Mouse (Mus musculus) heart, adult 18-20 months (tissue): ENCODE results near the gene Spata2l. TPM values are rescaled to one million over a fixed set of nuclear protein-coding genes. Genes with fewer than 3 reads are reported as not detected.
"Not testable (repeated sequence)": the region's sequence is repeated elsewhere in the genome, so short reads cannot be mapped to it uniquely, and the experiment has no call there.

Experiments used
- DNase-seq, 2 experiments: peaks; one replicate each; pipeline ENCODE4 v3.0.0; 2021 to 2022; ENCODE audit warnings: mixed read lengths in 1 of 2
- total RNA-seq, 2 experiments: library from RNA; stranded (reverse); gene quantifications; 2 replicates each; pipeline ENCODE4 v1.2.3; 2021

Gene Spata2l
- total RNA-seq, 2 experiments from 2014 or later: 7.0 to 7.9 TPM

DNA sequence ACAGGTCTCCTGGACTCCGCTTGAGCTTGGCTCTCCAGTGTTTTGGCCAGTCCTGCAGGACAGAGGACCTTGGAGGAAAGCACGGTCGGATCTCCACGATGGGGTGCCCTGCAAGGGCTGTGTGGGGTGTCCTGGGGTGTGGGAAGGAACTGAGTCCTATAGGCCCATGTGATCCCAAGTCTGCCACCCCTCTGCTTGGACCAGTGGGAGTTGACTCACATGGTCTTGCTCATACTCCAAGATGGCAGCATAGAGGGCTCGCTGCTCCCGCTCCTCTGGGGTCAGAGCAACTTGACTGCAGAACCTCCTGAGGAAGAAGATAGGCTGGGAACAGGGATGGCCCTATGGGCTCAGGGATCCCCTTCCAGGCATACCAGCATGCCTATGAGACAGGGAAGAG is 11.7 kb upstream of the Spata2l start:
- DNase-seq: no peak

DNA sequence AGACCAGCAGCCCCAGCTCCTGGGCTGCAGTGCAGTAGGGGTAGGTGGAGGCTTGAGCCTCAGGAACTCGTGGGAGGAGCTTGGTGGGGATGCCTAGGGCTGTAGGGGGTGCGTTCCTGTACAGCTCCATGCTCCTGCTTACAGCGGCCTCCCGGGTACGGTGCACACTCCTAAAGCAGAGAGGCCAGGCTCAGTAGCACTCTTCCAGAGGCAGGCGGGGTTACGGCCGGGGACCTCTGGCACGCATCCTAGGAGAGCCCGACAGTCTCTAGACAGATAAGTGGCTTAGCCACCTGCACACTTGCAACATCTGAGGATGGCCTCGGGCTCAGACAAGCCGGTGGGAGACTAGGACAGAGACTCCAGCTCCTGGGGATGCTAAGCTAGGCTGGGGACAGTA is 9.5 kb upstream of the Spata2l start:
- DNase-seq: no peak

DNA sequence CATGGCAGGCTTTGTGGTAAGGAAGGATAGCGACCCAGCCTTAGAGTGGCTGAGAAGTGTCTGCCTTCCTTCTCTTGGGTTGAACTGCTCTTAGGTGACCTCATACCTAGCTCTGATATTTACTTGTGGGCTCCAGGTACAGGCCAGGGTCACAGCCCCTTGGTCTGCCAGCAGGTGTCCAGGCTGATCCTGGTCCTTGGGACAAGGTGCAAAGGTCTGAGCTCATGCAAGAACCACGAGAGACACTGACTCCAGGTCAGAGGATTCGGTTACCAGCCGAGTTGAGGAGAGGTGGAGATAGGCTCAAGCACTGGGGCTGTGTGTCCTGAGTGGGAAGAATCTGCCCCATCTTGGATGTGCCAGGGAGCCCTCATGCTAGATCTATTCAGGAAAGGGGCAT is 8.3 kb upstream of the Spata2l start:
- DNase-seq: no peak

DNA sequence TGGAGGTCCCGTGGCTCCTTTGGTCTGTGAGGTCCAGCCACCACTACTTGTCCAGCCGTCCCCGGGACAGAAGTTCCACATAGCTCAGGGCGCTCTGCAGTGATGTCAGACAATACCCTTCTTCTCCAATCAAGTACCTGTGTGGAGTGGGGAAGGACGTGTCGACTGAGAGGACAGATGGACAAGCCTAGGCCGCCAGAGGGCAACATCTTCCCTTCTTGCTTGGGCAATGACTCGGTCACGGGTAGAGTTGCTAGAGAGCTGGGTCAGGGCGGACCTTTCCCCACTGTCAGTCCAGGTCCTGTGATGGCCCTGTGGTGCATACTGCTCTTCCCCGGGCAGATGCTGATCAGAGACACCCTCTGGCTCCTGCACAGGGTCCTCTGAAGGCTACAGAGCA is 7.0 kb upstream of the Spata2l start:
- no peak for DNase-seq

DNA sequence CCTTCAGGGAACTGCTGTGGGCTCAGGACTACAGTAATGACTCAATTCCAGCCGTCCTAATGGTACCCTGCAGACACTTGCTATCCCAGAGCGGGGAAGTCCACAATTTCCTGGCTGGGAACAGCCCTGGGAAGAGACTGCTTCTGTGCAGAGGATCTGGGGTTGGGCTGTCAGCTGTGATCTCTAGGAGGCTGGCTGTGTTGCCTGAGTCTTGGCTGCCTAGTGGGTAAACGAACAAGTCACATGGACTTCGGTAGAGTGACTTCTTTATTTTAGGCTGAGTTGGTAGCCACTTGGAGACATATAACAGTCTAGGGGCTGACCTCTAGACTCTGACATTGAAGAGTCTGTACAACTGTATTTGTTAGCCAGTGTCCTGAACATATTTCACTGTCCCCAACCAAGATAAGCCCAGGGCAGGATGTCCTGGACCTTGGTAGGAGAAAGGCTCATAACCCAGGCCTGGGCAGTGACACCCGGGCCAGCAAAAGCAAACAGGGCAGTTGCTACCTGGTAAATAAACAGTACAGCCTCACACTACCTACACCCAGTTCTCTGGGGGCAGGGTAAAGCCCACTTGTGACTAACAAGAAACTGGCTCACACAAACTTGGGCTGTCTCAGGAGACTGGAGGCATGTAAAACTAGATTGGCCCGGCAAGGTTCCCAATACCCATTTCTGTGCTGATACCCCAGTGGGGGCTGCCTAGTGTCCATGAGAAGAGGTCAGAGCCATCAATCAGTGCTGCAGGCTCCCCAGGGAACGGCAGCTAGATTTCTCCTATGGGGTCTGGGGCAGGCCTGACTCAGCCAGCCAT is 6.3 kb upstream of the Spata2l start:
- peak; percentile 26 to 50 for DNase-seq

DNA sequence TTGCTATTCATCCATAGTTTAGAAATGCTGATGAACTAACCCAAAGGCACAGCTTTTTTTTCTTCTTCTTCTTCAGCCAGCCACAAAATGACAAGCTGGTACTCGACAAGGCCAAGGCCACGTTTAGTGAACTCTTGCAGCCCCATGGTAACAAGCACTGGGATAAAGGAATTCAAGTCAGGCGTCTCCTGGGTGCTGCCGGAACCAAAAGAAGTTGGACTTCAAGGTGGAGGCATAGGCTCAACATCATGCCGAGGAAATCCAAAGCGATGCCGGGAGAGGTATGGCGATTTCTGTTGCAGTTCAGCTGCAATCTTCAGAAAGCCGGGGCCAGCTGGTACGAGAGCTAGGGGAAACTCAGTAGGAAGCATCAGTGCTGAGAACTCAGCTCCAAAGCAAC is 3.4 kb upstream of the Spata2l start:
- no peak for DNase-seq

DNA sequence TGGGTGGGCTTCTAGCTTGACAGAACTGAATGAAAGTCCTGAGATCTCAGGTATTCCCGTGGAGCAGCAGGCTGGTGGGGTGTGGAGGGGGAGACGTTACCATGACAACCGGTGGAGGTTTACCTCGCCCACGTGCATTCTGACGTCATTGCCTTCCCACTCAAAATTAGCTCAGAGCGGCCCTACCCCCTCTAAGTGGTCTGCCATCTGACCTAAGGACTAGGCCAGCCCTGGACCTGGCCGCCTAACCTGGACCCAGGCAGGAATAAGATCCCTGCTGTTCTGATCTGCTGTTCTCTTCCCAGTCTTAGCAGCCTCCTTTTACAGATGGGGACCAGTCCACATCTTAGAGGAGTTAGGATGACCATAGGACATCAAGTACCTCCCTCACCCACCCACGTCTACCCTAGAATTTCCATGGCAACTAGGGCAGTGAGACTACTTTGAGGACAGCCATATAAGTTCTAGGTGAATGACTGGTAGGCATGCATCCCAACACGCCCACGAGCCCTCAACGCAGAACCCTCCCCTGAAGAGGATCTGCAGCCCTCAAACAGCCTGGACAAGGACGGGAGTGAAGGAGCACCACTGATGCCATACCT is 1.0 kb downstream of the Spata2l start:
- DNase-seq: peak in 1 of 2 experiments; percentile 21

DNA sequence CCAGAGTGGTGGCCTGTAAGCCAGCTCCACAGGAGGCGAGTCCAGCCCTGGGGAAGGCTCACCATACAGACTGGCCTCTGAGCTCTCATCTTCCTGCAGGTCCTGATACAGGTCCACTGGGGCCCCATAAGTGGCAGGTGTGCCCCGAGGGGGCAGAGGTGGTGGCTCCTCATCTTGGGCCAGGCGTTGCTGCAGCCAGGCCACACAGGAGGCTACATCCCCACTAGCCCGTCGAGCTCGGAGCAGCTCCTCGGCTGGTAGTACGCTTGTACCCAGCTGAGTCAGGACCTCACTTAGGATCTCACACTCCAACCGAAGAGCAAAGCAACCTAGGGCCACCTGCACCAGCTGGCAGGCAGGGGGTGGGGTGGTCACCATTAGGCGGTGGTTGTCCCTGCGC is 2.3 kb downstream of the Spata2l start:
- DNase-seq: no peak

DNA sequence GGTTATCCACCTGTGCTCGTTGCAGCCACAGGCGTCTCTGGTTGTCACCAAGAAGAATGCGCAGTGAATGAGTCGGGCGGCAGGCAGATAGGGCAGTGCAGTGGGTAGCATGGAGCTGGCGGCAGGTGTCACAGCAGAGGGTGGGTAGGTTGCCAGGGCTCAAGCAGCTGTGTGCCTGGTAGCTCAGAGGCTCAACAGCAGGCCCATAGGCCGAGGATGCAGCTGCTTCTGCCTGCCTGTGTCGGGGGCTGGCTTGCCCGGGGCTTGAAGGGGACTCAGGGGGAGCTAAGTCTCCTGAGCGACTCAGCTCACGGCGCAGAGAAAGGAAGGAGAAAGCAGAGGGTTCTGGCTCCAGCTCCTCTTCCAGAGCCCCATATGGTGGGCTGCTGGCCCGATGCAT is 2.7 kb downstream of the Spata2l start:
- no peak for DNase-seq

DNA sequence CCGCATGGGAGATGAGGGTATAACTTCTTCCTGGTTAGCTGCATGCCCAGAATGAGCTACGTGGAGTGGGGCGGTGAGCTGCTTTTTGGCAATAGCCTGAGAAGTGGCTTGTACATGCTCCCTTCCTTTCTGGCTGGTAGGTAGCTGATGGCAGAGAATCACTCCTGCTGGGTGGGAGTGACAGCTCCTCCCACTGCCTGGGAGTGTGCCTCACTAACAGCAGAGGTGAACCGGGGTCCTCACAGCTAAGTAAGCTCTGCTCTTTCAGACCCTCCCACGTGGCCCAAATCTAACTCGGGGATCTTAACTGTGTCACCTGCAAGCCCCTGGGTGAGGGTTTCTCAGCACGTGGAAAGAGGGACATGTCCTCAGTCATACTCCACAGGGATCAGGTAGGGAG is 3.5 kb downstream of the Spata2l start:
- no peak for DNase-seq

DNA sequence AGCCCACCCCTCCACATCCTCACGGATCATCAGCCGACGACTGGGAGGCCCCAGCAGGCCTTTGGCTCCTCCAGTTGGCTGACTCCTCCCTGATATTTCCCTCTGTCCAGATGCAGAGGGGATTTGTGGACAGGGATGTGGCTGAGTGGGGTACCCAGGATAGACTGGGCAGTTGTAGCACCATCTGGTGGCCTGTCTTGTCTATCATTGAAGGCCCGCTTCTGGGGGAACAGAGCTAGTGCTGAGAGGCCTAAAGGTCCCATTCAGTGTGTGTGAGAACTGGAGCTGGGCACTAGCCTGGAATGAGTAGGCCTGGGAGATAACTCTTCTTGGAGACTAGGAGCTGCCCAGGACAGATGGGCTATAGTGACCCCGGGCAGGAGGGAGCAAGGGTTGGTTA is 4.3 kb downstream of the Spata2l start:
- DNase-seq: peak in 1 of 2 experiments; percentile 28

DNA sequence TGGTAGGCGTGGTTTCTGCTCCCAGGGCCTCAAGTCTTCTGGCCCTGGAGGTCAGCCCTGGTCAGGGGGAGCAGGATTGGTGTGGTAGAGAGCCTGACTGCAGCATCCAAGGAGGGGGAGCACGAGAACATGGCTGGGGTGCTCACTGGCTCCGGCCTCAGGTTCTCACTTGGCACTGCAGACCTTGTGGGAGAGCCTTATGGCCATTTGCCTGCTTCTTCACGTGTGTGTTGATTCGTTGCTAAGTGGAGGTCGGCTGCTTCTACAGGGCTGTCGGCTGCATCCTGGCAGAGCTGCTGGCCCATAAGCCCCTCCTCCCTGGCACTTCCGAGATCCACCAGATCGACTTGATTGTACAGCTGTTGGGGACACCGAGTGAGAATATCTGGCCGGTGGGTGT is 5.7 kb downstream of the Spata2l start:
- not testable (repeated sequence) for DNase-seq

DNA sequence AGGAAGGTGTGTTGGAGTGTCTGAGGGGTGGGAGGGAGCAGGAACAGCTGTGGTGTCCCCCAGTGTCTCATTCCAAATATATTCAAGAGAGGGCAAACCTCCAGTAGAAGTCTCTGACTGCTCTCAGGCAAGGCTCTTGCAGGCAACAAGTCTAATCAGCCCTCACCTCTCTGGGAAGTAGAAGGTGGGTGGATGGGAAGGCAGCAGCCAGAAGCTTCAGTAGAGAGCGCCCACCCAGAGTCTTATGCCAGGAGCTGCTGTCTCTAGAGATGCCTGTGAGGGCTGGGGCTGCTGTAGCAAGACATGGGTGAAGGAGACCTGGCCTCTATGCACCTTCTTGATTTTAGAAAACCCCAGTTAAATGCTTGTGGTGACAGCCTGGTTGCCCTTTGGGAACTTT is 7.6 kb downstream of the Spata2l start:
- DNase-seq: no peak

DNA sequence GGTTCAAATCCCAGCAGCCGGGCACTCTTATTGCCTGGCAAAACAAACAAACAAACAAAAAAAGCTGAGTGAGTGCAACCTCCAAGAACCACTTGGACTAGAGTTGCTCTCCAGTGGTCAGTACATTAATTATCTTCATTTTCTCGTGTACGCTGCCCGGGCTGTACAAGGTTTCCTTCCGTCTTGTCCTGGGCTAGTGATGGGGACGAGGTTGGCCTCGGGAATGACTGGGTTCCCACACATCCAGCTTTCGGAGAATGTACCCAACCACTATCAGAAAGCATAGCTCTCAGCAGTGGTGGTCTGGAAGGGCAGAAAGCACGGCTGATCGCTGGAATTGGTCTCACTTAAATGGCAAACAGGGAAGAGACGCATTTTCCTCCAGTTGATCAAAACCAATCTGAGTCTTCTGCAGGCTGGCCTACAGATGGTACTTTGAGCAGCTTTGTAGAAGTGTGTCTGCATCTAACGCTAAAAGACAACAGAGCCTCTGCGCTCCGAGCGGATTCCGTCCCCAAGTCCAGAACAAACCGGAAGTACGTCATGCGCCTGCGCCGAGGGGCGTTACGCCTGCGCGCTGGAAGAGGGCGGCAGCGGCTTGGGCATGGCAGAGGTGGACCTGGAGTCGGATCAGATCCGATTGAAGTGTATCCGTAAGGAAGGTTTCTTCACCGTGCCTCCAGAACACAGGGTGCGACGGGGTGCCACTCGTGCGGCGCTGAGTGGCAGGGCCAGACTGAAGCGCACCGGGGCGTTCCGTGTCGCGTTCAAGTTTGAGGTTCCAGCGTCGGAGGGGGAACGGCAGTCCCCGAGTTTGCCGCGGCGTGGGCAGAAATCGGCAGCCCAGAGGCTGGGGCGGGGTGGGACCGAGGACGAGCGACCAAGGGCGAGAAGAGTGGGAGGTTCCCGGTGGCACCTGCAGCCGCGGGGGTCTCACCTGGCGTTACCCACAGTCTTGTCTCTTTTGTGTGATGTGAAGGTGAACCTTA is 11.5 kb downstream of the Spata2l start, which contains the start of gene Cdk10:
Gene Cdk10 (plus strand): TSS at position 565 of the 989 bp plus-strand sequence.
- DNase-seq: peak; percentile 96 to 98

DNA sequence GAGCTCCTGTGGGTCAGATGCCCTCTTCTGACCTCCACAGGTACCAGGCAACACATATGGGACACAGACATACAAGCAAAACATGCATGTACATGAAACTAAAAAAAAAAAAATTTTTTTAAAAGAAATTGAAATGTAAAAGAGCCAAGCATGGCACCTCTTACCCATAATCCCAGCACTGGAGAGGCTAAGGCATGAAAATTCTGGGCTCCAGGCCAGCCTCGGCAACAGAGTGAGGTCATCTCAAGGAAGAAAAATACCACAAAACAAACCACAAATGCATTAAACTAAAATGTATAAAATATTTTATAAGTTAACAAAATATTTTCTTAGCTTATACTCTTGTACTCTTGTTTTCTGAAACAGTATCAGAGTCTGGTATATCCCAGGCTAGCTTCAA is 15.1 kb downstream of the Spata2l start:
- no peak for DNase-seq

DNA sequence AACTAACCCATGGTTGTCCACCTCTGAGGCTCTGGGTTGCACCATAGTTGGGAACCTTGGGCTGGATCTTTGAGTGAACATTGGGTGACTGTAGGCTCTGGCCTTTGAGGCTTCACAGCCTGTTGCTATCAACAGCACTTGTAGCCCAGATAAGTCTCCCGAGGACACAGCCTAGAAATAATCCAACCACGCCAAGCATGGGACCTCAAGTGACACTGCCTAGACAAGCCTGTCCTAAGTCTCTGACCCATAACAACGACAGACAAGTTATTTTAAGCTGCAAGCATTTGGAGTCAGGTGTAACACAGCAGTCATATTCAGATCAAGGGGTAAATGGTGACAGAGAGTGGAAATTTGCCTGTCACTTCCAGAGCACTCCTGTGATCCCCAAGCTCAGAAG is 20.6 kb downstream of the Spata2l start:
- peak; percentile 55 to 84 for DNase-seq

DNA sequence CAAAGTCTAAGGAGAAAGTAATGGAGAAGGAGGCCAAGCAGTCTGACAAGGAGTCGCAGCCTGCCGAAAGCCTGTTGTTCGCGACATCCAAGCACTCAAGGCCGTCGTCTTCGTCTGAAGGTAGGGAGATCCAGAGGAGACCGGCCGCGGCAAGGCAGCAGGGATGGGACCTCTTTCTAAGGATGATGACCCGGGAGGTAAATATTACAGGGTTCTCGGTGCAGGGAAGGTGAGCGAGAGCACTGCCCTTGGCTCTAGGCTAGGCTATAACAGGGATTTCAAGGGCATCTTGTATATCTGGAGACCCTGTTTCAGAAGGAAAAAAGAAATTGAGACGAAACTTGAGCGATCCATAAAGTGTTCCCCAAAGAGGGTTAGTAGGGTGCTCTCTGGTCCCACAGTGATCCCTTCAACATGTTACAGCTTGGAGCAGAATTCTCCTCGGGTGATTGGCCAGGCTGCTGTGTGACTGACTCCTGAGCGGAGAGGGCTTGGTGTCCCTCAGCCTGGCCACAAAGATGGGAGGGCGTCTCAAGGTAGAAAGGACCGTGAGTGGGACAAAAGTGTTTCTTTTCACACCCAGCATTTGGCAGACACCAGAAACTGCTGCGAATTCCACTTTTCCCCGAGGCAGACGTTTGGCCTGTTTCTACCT is 22.8 kb downstream of the Spata2l start:
- DNase-seq: peak in 1 of 2 experiments; percentile 48

DNA sequence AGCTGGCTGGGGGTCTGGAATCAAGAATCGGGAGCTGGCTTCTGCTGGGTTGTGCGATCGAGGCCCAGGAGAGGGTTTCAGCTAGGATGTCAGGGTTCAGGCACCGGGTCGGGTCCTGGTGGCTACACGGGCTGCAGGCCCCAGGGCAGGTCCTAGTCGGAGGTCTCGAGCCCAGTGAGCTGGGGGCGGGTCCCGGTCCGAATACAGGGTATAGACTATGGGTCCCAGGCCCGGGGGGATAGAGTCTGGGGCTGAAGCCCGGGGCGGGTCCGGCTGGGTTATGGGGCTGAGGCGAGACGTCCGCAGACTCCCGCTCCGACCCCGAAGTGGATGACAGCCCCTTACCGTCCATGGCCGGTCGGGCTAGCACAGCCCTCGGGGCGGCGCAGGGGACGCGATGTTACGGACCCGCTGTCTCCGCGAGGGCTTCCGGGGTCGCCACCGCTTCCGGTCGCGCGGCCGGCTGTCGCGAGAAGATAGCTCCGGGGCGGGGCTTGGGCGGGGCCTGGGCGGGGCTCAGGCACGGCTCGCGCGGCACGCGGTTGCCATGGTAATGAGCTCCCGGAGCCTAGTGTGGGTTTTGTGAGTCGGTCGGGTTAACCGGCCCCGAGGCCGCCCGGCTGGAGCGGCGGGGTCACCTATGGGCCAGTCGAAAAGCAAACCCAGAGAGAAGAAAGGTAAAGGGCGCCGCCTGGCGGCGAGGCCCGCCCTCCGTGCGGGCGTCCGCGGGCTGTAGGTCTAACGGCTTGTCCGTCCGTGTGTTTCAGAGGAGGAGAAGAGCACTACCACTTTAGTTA is 23.5 kb downstream of the Spata2l start, which contains the start of the genes Chmp1a and Spata33:
Gene Chmp1a (minus strand): TSS at position 443 of the 797 bp plus-strand sequence.
Gene Spata33 (plus strand): TSS at position 512 of the 797 bp plus-strand sequence.
- peak; percentile 91 for DNase-seq

DNA sequence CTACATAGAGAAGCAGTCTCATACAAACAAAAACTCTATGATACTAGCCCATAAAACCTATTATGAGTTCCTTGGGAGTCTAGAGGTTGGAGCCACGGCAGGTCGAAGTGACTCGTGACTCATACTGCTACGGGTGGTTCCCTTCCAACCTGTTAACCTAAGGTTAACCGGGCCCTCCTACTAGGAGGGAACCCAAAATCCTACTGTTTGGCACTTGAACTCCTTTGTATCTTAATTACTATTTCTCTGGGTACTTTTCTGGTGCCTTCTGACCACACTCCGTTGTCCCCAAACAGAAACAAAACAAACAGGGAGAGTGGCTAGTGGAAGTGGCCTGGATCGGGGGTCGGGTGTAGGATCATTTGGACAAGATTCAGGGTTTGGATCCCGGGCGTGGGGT is 24.2 kb downstream of the Spata2l start:
- no peak for DNase-seq

DNA sequence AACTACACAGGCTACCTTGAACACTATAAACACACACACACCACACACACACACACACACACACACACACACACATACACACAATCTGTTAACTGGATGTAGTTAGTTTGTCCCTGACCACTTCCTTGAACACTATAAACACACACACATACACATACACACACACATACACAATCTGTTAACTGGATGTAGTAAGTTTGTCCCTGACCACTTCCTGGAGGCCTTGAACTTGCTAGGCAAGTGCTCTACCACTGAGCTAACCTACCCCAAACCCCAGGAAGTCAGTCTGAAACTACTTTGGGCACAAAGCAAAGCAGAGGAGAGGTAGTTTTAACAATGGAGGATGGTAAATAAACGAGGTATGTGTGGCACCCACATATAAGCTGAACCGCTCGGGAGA is 32.5 kb downstream of the Spata2l start:
- no peak for DNase-seq

DNA sequence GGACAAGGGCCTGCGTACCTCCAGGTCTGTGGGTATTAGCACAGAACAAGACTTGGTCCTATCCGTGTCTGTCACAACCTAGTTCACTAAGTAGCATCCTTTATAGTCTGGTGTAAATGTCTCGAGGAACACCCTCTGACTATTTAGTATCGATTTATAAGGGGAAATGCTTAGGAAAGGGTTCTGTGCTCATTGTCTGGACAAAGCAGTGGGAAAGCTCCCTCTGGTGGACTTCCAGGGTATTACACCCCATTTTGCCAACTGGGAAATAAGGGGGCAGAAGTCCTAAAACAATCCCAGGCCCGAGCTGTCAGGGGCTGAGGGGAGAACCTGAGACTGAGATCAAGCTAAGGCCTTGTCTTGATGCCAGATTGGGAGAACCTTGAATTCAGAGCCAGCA is 33.7 kb downstream of the Spata2l start:
- peak; percentile 51 to 87 for DNase-seq
